Mouse (Mus musculus): ENCODE results near the gene Gas2l1.
"Not testable (repeated sequence)": the region's sequence is repeated elsewhere in the genome, so short reads cannot be mapped to it uniquely, and the experiment has no call there.

Gene Gas2l1

DNA sequence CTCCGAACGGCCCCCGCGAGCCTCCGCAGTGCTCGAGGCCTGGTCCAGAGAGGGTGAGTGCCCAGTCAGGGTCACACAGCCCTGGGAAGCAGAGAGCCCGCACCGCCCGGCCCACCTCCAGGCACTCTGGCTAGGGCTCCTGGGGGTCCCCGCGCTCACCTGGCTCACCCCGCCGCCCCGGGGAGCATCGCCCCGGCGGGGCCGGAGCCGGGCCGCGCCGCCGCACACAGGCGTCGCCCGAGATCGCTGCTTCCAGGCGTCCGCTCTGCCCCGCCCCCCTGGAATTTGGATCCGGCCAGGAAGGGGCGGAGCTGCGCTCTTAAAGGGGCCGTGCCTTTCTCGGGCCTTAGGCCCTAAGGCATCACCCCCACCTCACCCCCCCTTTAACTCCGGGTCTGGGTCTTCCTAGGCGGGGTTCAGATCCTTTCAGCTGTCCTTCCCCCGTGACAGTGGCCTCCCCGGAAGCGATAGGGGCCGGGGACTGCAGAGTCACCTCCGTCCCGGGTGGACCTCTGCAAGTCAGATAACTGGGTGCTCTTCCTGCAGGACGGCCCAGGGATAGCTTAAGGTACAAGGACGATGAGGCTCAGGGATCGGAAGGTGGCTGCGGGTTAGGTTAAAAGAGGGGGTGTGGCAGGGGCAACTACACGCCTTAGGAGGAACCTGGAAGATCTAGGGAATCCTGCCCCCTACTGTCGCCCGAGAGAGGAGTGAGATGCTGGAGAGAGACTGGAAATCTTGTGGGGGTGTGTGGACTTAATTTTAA lies at the start of gene Gas2l1:
Gene Gas2l1, minus strand, starts transcription at position 272 of the 766 bp plus-strand sequence.
- DNase-seq, result peak; percentile 84

DNA sequence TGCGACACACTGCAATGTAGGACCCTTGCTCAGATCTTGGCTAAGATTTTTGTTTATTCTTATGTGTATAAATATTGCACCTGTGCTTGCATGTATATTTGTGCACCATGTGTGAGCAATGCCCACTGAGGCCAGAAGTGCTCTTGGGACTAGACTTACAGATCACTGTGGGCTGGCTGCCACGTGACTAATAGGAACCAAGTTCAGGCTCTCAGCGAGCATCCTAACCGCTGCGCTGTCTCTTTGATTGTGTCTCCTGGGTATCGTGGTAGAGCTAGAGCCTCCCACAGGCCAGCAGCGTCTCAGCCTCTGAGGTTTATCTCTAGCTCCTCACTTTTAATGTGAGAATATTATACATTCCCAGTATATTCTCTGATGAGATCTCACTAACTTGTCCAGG lies 48.5 kb upstream of the Gas2l1 start:
- DNase-seq, result no peak

DNA sequence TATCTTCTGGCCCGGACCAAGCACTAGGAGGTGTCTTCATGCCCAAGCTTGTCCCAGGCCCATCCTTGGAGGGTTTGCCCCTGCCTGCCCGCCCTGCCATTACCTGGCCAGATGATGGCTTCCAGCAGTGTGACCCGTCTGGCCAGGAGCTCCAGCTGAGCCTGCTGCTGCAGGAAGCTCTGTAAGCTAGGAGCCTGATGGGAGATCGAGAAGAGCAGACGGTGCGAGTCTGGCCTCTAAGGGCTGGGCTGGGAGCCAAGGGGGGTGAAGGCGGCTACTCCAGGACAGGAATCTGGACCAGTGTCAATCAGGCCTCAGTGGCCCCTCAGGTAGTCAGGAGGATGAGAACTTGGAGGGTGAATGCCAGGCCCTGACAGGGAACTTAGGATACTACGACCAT lies 44.3 kb upstream of the Gas2l1 start:
- no peak for DNase-seq

DNA sequence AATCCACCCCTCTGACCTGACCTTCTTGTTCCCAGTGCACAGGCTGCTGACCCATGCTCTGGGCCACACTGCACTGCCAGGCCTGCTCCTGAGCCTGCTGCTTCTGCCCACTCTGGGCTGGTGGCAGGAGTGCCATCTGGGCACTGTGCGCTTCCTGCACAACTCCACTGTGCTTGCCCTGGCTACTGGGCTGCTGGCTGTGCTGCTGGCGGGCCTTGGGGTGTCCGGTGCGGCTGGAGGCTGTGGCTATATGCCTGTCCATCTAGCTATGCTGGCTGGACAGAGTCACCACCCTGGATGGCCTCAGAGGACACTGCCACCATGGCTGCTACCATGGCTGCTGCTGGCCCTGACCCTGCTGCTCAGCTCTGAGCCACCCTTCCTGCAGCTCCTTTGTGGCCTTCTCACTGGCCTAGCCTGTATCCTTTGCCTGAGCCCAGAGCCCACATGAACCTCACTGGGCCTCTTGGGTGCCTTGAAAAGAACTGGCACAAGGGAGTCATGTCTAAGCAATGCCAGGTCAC lies 38.9 kb upstream of the Gas2l1 start:
- DNase-seq, result no peak

DNA sequence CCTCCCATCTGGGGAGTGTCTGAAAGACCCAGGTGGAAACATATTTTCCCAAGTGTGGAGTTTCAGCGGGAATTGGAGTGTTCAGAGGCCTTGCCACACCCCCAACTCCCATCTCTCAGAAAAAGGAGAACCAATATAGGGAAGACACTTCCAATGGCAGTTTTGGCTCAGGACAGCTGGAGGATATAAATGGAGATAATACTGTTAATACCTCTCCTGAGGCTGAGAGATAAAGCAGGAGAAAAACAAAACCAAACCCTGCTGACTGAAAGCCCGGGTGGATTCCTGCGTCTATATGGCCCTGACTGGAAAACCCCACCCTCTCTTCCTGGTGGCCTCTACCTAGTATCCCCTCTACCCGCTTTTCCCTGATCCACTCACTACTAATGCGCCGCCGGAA lies 37.3 kb upstream of the Gas2l1 start:
- no peak for DNase-seq

DNA sequence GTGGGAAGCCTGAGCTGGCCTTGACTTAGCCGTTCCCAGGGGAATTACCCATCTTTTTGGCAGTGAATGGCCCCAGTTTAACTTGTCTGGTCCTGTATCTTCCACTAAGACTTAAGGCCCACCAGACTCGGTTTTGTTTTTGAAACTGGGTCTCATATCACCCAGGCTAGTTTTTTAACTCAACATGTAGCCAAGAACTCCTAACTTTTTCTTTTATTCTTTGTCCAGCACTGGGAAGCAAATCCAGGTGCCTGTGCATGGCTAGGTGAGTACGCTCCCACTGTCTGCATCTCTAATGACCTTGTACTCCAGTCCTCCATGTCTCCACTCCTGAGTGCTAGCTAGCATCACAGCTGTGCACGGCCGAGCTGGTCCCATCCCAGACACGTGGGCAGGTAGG lies 36.5 kb upstream of the Gas2l1 start:
- DNase-seq, result no peak

DNA sequence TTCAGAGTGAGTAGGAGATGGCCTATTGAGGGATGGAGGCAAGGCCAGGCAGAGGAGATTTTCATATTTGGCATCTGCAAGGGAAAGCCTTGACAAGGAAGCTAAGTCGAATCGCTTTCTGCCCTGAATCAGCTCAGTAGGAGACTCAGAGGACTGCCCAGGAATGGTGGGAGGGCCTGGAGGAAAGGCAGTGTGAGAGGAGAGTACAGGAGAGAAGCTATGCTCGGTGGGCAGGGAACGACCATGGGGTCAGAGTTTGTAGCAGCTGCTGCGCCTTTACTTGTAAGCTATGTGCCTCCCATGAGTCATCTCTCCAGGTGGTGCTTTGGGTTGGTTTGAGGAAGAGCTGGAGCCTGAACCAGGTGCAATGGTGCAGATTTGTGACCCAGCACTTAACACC lies 35.7 kb upstream of the Gas2l1 start:
- DNase-seq, result peak; percentile 49

DNA sequence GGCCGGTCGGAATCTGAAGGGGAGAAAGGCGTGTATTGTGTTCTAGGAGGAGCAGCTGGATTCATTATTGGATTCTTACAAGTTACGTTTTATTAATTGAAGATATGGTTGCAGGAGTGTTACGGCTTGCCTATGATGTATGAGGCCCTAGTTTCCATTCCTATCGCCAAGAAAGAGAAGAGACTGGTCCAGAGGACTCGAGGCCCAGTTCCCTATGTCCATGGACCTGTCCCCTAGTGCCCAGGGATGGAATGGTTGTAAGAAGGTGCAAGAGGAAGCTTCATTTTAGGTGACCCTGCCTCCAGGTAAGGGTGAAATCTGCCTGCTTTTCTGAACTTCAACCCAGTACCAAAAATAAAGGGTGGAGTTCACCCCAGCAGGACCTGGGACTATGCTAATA lies 35.2 kb upstream of the Gas2l1 start:
- DNase-seq, result peak; percentile 48

DNA sequence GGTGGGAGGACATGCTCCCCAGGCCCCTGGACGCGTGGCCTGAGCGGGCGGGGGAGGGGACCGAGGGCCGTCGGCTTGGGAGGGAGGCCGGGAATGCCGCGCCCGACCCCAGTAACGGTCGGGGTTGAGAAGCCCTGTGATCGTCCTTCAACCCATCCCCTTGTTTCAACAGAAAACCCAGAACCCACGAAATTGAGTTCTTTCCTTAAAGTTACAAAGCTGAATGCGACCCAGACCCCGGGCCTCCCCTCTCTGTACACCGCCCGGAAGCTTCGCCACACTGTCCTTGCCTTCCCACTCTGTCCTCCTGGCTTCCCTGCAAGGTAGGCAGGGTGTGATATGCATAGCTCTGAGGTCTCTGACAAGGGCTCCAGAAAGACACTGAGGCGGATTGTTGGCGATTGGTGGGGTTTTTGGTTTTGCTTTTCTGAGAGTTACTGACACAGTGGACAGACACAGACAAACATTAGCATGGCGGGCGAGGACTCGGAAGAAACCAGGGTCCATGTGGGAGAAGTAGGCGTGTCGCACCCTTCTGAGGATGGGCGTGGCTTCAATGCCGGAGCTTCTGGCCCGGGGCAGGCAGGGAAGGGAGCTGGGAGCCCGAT lies 34.6 kb upstream of the Gas2l1 start:
- peak; percentile 83 for DNase-seq

DNA sequence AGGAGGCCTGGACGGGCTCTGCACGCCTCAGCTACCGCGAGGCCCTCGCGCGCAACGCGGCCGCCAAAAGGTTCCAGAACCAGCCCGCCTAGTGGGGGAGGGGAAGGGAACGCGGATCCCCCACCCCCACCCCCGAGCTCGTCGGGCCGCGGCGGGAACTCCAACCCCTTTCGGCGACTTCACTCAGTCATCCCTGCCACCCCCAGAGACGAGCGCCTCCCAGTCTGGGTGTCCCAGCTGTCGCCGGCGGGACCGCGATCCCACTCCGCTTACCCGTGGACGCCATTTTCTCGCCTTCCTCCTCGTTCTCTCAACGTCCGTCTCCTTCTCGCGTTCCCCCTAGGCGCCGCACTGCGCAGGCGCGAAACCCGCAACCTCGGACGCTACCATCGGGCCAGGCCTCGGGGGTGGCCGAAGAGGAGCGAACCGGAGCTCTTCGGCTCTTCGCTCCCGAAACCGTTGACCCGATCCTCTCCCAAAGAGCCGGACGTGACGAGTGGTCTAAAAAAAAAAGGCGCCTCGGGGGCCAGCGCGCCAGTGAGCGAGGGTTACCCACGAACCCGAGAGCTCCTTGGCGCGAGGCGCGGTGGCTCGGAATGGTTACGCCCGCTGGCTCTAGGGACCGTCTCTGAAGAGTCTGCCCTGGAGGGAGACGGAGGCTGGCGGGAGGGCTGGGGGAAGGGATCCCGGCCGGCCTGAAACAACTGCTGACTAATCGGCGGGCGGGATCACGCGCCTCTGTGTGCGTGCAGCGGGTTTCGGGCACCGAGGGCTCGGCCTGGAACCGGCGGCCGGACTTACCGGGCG lies 33.8 kb upstream of the Gas2l1 start, which contains the start of the genes Rhbdd3 and Ewsr1:
Gene Rhbdd3, plus strand, starts transcription at position 191 of the 807 bp plus-strand sequence.
Gene Ewsr1, minus strand, starts transcription at position 531 of the 807 bp plus-strand sequence.
- DNase-seq, result peak; percentile 97

DNA sequence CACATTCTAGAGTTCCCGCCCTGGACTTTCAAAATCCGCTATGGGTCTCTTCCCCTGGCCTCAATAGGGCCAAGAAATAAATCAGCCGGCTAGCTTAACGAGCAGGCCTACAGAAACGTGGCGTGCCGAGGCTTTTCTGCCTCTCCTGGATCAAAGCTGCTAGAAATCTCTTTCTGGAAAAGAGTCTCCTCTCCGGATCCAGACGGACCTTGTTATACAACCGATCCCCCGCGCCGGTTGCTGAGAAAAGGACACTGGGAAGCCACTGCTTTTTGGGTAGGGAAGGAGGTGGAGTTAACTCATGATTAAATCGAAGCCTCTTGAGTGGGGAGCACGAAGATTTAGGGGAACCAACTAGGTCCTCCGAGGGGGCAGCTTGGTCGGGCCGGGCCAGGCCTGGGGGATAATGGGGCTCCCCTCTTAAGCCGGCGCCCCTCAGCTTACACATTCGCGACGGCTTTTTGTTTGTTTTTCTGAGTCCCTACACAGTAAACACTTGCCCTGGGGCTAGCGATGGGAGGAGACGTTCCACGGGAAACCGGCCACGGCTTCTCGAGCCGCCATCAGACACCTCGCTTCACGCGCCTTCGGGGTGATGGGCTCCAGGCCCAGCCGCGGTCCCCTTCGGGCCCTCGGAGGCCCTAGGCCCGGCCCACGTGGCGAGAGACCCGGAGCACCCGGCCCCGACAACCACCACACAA lies 33.1 kb upstream of the Gas2l1 start:
- peak; percentile 71 for DNase-seq

DNA sequence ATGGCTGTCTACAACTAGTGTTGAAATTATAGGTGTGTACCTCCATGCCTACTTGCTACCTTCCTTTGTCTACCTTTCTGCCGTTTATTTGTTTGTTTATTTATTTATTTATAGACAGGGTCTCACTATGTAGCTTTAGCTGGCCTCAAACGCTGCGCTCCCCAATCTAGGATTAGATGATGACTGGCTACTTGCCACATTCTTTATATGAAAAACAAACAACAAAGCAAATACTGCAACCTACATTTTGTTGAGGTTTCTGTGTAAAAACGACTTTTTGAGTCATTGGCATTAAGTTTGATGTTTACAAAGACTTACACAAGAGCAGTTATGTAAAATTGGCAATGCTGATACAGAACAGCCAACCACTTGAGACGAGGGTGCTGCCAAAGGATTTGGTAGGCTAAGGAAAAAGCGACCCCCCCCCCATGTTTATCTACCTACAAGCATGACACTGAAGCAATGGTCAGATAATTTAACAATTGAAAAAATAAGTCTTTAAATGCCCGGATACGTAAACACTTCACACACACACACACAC lies 31.4 kb upstream of the Gas2l1 start:
- peak; percentile 41 for DNase-seq

DNA sequence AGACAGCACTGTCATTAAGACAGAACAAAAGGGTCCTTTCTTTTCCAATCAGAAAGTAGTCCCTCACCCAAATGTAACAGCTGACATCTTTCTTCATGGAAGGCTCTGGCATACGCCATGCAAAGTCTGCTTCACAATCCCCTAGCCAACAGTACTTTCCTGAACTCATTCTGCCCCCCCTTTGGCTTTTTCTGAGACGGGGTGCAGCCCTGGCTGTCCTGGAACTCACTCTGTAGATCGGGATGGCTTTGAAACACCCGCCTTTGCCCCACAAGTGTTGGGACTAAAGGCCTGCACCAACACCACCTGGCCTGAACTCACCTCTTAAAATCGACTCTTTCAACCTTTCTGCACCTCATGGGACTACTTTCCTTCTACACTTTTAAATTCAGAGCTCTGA lies 30.8 kb upstream of the Gas2l1 start:
- no peak for DNase-seq

DNA sequence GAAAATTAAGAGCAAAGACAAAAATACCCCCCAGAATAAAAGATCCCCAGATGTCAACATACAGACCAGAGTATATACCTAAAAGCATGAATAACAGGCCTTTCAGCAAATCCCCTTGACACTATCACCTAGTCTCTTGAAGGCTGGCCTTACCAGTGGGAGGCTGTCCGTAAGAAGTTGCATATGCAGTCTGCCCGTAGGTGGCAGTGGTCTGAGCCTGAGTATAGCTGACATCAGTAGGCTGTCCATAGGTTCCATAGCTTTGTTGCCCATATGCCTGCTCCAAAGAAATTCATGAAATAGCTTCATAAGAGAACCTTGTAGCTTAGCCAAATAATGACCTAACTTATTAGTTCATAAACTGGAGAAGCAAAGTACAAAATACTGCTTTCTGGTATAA lies 26.6 kb upstream of the Gas2l1 start:
- no peak for DNase-seq

DNA sequence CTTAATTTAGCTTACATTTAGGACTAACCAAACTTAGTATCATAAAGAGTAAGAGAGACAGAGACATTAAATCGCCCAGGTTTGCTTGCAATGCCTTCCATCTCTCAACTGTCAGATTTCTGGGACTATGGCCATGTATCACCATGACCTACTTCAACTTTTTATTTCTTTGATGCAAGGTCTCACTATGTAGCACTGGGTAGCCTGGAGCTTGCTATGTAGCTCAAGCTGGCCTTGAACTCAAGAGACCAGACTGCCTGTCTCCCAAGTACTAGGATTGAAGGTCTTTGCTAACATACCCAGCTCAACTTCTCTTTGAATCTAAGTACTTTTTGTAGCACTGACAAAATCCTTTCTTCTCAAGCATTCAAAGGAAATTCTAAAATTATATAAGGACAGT lies 24.0 kb upstream of the Gas2l1 start:
- no peak for DNase-seq

DNA sequence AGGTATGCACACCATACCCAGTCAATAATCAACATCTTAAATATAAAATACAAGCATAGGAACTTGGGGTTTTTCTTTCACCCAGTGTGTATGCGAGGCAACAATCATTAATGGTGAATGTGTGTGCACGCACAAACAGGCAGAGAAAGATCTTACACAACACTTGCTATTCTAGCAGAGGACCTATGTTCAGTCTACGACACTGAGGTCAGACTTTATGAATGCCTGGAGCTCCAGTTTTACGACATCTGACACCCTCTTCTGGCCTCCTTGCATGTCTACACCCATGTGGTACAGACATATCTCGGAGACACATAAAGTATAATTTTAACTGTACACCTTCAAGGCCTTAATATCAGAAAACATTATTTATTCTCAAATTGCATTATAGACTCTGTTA lies 11.7 kb upstream of the Gas2l1 start:
- DNase-seq, result not testable (repeated sequence)

DNA sequence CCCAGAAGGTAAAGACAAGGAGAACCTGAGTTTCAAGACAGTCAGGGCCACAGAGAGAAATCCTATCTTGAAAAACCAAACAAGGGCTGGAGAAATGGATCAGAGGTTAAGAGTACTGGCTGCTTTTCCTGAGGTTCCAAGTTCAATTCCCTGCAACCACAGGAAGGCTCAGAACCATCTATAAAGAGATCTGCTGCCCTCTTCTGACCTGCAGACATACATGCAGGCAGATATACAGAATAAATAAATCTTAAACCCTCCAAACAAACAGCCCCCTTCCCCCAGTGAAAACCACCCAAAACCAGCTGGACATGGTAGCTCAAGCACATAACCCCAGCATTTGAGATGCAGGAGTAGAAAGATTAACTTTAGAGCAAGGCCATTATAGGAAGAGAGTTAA lies 10.6 kb upstream of the Gas2l1 start:
- no peak for DNase-seq

DNA sequence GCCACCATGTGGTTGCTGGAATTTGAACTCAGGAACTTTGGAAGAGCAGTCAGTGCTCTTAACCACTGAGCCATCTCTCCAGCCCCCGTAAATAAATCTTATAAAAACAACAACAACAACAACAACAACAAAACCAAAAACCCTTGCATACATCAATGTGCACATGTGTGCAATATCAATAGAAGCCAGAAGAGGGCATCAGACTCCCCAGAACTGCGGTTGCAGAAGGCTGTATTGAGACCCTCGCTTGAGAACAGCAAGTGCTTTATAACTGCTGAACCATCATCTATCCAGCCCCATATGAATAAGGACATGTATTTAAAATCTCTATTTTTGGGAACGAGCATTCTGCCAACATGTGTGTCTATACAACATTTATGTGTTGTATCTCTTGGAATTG lies 9.8 kb upstream of the Gas2l1 start:
- no peak for DNase-seq

DNA sequence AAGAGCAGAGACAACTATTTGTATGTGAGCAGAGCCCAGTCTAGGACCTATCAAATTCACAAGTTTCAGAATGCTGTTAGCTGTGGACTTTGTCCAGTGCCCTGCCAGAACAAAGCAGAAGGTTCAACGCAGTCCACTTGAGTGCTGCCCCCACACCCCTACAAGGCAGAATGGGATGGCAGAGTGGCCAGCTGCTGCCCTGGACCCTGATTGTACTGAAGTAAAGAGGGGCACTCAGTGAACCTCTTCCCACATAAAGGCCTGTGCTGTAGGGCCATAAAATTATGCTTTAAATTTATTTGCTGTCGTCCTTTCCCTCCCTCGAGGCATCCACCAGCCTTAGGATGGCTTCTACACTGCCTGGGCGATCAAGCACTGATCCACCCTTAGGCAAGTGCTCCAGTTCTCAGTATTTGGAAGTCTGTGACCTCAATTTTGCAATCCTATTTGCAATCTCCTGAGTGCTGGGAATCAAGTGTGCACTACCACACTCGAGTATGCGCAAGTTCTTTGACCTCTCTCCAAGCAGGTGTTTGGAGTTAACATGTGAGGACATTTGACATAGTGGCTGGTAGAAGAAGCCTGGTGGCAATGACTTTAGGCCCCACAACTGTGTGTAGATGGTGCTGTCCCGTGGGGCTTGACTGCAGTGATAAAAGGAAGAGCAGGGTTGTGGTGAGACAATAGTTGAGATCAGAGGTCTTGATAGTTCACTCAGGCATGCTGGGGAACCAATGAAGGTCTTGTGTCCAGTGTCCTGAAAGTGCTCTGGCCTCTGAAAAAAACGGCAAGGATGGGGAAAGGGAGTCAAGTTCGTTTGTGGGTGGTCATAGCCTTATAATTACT lies 3.2 kb upstream of the Gas2l1 start:
- DNase-seq, result no peak

DNA sequence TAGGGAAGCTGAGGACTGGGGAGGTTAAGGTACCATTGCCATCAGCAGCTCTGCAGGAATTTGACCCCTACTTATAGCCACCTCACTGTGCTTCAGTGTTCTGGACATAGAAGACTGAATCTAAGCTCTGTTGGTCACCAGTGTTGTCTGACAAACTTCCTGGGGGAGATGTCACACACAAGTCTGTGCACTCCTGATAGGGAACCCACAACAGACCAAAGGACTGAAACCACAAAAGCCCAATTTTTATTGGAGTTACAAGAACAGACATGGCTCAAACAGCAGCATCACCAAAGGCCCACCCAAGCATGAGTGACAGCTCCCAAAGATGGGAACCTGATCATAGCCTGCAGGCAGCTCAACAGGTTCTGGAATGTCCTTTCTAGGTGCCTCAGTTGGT lies 1.9 kb upstream of the Gas2l1 start:
- no peak for DNase-seq

DNA sequence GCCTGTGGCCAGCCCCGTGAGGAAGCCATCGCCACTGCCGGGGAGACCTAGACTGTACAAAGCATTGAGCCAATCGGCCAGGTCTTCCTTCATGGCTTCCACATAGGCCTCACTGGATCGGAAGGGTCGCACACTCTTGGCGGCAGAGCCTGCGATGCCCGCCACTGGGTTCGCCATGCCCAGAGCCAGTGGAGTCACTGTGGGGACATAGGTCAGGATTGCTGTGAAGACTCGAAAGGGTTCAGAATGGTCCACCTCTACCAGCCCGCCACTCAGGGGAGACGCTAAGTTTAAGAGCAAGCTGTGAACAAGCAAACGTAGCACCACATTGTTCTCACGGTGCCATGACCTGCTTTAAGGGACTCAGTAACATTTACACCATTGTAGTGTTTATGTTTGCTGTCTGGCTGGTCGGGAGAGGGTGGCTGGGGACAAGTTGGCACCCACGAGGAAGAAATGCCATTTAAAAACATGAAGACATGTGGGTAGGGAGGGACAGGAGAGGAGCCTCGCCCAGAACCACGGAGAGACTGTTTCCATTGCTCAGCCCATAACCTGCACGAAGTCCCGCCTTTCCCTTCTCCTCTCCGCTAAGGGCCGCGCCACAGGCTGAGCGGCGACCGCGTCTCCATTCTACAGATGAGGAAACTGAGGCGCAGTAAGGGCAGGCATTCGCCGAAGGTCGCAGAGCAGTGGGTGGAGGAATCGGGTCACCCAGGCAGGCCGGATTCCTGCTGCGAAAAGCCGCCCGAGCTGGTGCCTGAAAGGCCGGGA lies 658 bp downstream of the Gas2l1 start:
- DNase-seq, result no peak

All from cerebellum, adult 9-10 months (tissue).